Mouse (Mus musculus) hindbrain, embryonic 10.5 days (tissue): ENCODE results near the gene Sbno2. TPM values are rescaled to one million over a fixed set of nuclear protein-coding genes. Genes with fewer than 3 reads are reported as not detected.
A peak's percentile ranks its signal among the peaks of the same experiment; 100 is the strongest.
"Not testable (repeated sequence)": the region's sequence is repeated elsewhere in the genome, so short reads cannot be mapped to it uniquely, and the experiment has no call there.

ENCODE experiments used
- DNase-seq: peaks from one replicate; pipeline ENCODE4 v3.0.0-alpha.2; 2017; ENCODE audit warnings: low spot score
- H3K27ac ChIP-seq: fragments of 300-500 bp; sonication (generic); 2 replicates; pipeline ENCODE4 v1.5.1; 2016; ENCODE audit warnings: mild to moderate bottlenecking, moderate library complexity
- H3K27me3 ChIP-seq: fragments of 300-500 bp; sonication (generic); 2 replicates; pipeline ENCODE4 v1.6.1; 2016; ENCODE audit warnings: mild to moderate bottlenecking; ENCODE audit not compliant: poor library complexity, insufficient read depth, severe bottlenecking
- H3K36me3 ChIP-seq: fragments of 300-500 bp; sonication (generic); 2 replicates; pipeline ENCODE4 v1.6.1; 2016; ENCODE audit warnings: mild to moderate bottlenecking, moderate library complexity
- H3K4me1 ChIP-seq: fragments of 300-500 bp; sonication (generic); replicated peaks from 2 replicates; pipeline ENCODE4 v1.6.1; 2016; ENCODE audit warnings: mild to moderate bottlenecking
- H3K4me3 ChIP-seq: fragments of 300-500 bp; sonication (generic); 2 replicates; pipeline ENCODE4 v1.5.1; 2016; ENCODE audit warnings: mild to moderate bottlenecking, moderate library complexity
- H3K9me3 ChIP-seq: fragments of 300-500 bp; sonication (generic); 2 replicates; pipeline ENCODE4 v1.6.1; 2016; ENCODE audit warnings: mild to moderate bottlenecking, moderate library complexity
- WGBS: fragments of 180-500 bp; shearing (Covaris S2); methylation state at CpG from one replicate; pipeline ENCODE4 v1.1.7; 2016; 5-methylcytosine and 5-hydroxymethylcytosine counted together
- polyA plus RNA-seq: library from polyadenylated mRNA; unstranded; fragments of >200 nt; fragmentation: Nextera tagmentation; extraction: Ambion mirVana; gene quantifications from 2 replicates; pipeline ENCODE4 v1.2.1, GENCODE M21; 2016

Gene Sbno2
- polyA plus RNA-seq, 1 experiment from 2014 or later = 17.2 TPM

DNA sequence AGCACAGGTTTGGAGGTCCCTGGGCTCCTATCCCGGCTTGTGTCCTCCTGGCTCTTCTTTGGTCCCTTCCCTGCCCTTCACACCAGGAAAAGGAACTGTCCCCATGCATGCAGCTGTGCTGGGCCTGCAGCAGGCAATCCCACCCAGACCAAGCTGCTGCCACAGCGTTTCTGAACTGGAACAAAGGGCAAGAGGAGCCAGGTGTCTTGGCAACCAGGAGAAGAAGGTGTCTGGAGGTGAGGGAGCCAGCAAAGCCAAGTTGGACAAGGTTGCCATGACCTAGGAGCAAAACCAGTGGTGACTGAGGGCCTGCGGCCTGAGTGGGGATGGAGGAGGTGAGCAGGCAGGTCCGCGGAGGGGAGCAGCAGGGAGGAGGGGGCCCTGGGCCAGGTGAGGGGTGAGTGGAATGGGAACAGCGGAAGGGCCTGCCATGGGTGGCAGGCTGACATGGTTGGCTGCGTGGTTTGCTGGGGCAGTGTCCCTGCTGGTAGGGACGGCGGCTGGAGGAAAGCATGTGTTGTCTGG is 58.3 kb downstream of the Sbno2 start, which contains the start of gene Gpx4:
Gpx4 (plus strand) TSS at position 126 of the 525 bp plus-strand sequence.
- Histone ChIP-seq H3K9me3 (no peaks in the 10 kb centered on the region), H3K27me3 (peaks cover 24% of the 10 kb centered on the region; the same call in 1 of the 2 replicates), H3K4me3 (0 out of 2 replicates have a peak within 1 kb of the TSS, but pooled peaks have one; percentile 20), H3K27ac (peak within 1 kb of the TSS; percentile 86), H3K4me1 (peaks cover 69% of the 10 kb centered on the region), H3K36me3 (no peaks in the 10 kb centered on the region)
- WGBS = 41% methylated on average over 9 of the region's 9 CpGs
- no peak for DNase-seq

DNA sequence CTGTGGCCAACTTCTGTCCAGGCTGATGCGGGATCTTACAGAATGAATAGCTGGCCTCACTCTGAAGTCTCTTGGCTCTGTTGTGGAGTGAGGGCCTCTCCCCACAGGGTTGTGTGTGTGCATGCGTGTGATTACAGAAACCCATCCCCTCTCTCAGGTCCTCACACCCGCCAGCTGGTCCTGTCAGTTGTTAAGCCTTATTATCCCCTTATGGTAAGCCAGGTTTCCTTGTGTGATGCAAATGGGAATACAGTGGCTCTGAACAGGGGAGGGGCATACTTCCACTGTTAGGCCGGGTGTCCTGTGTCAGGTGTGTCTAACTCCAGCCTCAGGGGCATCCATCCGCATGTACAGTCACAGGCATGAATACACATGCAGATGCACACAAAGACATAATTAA is 59.6 kb downstream of the Sbno2 start:
- 75% methylated on average over 5 of the region's 5 CpGs for WGBS
- no peaks in the 10 kb centered on the region for H3K36me3 ChIP-seq
- no peak overlapping the region for H3K4me3 ChIP-seq
- no peak overlapping the region for H3K27ac ChIP-seq
- DNase-seq = no peak
- H3K4me1 ChIP-seq = peaks cover 56% of the 10 kb centered on the region
- no peaks in the 10 kb centered on the region for H3K9me3 ChIP-seq
- H3K27me3 ChIP-seq = peaks cover 20% of the 10 kb centered on the region; the same call in 1 of the 2 replicates

DNA sequence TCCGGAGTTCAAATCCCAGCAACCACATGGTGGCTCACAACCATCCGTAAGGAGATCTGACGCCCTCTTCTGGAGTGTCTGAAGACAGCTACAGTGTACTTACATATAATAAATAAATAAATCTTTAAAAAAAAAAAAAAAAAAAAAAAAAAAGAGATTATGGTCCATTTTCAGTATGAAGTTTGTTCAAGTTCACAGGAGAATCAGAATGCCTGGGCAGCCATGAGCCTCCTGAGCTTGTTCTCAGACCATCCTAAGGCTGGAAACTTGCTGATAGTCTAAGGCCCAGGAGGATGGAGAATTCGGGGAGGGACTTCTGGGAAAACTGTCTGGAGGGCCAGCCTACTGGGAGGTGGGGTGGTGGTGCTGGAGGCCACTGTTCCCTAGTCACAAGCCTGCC is 60.0 kb downstream of the Sbno2 start:
- not testable (repeated sequence) for H3K36me3 ChIP-seq, DNase-seq, H3K27ac ChIP-seq, H3K9me3 ChIP-seq, H3K4me3 ChIP-seq
- H3K4me1 ChIP-seq = peaks cover 52% of the 10 kb centered on the region
- peaks cover 19% of the 10 kb centered on the region; the same call in 1 of the 2 replicates for H3K27me3 ChIP-seq
- 80% methylated on average over 4 of the region's 4 CpGs for WGBS

DNA sequence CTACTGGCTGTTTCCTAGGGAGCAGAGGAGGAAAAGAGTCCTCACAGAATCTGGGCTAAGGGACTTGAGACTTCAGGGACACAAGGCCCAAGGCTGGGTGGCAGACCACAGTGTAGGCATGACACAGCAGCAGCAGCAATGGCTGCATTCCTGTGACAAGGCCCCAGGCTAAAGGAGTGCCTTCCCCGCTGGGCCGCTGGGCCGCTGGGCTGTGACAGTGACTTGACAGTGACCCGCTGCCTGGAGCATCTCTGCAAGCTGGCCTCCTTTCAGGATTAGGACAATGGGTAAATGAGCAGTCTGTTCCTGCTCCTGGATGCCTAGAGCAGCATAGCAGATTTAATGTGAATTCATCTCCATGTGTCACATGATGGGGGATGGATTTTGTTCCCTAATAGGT is 61.3 kb downstream of the Sbno2 start:
- Histone ChIP-seq H3K27ac (peak overlapping the region; percentile 84), H3K4me1 (peaks cover 48% of the 10 kb centered on the region), H3K36me3 (no peaks in the 10 kb centered on the region), H3K9me3 (no peaks in the 10 kb centered on the region), H3K4me3 (peak overlapping the region; percentile 18; the same call in 1 of the 2 replicates), H3K27me3 (peaks cover 12% of the 10 kb centered on the region; the same call in 1 of the 2 replicates)
- 27% methylated on average over 4 of the region's 4 CpGs for WGBS
- DNase-seq = peak; percentile 59

DNA sequence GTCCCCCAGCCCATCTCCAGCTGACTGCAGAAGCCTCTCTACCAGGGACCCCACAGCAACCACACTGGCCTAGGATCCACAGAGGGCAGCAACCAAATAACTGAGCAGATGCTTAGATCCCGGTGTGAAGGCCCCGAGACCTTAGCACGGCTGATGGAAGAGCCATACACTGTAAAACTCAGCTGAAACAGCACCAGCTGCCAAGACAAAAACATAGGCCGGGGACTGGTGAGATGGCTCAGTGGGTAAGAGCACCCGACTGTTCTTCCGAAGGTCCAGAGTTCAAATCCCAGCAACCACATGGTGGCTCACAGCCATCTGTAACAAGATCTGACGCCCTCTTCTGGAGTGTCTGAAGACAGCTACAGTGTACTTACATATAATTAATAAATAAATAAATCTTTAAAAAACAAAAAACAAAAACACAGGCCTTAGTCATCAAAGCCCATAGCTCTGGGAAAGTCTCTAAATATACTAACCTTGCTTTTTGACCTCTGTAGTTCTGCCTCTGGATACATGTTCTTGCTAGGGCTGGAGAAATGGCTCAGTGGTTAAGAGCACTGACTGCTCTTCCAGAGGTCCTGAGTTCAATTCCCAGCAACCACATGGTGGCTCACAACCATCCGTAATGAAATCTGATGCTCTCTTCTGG is 63.8 kb downstream of the Sbno2 start:
- Histone ChIP-seq H3K4me1 (peaks cover 43% of the 10 kb centered on the region), H3K36me3 (peaks cover 21% of the 10 kb centered on the region)
- 88% methylated on average over 8 of the region's 8 CpGs for WGBS
- H3K27me3 ChIP-seq, H3K27ac ChIP-seq, H3K4me3 ChIP-seq, H3K9me3 ChIP-seq, DNase-seq: not testable (repeated sequence)

DNA sequence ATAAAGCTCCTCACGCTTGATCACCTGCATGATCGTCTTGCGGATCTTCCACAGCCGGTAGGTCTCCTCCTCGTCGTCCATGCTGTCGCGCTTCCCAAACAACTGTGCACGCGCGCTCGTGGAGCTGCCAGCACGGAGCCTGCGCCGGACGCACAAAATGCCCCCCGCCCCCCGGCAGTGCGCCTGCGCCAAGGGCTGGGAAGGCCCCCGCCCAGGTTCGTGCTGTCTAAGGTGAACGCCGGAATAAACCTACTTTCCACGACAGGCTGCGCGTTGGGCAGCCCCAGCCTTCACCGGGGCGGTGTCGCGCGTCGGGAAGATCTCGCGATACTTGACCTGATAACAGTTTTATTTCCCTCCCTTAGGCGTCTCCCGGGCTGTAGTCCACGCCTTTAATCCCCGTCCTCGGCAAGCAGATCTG is 65.8 kb downstream of the Sbno2 start, which contains the start of gene Polr2e:
Polr2e (minus strand) TSS at position 237 of the 421 bp plus-strand sequence.
- H3K27ac ChIP-seq = peak within 1 kb of the TSS; percentile 81
- peak within 1 kb of the TSS; percentile 84 for H3K4me3 ChIP-seq
- H3K9me3 ChIP-seq = no peaks in the 10 kb centered on the region
- DNase-seq = peak; percentile 96
- peaks cover 41% of the 10 kb centered on the region for H3K36me3 ChIP-seq
- H3K27me3 ChIP-seq = no peaks in the 10 kb centered on the region
- WGBS = under 1% methylated on average over 40 of the region's 40 CpGs
- peaks cover 37% of the 10 kb centered on the region for H3K4me1 ChIP-seq

DNA sequence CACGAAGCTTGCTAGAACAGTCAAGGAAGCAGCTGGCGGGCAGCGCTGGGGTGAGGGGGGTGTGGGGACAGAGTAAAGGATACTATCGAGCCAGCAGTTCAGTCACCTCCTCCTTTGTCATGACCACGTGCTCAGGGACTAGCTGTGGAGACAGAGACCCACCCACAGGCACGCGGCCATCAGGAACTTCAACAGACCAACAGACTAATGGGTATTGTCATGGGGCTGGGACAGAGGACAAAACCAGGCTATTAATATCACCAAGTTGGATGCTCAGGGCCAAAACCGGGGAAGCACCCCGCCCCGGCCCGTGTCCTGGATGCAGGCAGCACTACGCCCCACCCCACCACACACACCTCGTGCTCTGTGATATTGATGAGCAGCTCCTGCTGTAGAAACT is 68.5 kb downstream of the Sbno2 start:
- H3K27me3 ChIP-seq = no peaks in the 10 kb centered on the region
- 95% methylated on average over 13 of the region's 13 CpGs for WGBS
- H3K4me1 ChIP-seq = peaks cover 39% of the 10 kb centered on the region
- no peaks in the 10 kb centered on the region for H3K9me3 ChIP-seq
- no peak overlapping the region for H3K27ac ChIP-seq
- no peak for DNase-seq
- H3K4me3 ChIP-seq = 0 out of 2 replicates have a peak overlapping the region, but pooled peaks have one; percentile 6
- peaks cover 45% of the 10 kb centered on the region for H3K36me3 ChIP-seq

DNA sequence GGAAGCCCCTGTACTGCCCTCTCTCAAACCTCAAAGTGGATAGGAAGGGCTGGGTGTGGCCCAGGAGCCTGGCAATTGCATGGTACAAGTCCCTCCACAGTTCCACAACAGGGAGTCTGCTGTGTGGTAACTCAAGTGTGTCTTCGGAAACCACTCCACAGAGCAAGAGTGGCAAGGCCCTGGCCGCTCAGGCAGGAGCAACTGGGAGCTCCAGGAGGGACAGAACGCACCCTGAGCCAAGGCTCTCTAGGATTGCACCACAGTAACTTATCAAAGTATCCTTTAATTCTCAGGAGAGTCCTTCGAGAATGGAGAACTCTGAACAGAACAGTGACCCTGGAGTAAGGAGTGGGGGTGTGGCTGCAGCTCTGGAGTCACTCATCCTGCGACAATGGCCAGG is 69.7 kb downstream of the Sbno2 start:
- 91% methylated on average over 5 of the region's 5 CpGs for WGBS
- Histone ChIP-seq H3K27me3 (no peaks in the 10 kb centered on the region), H3K4me3 (no peak overlapping the region)

DNA sequence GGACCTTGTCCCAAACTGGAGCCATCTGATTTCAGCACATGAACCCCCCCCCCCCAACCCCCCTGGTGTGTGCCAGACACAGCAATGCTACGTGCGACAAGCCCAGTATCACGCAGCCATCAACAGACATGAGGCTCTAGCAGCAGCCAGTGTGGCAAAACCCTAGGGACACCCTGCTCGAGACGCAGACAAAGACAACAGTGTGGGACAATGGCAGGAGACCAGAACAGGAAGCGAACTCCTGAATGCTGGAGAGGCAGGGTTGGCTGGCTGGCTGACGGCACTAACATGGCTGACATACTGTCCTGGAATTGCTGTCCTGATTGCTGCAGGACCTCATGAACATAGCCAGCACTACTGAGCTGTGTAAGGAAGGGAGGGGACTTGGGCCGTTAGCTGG is 70.2 kb downstream of the Sbno2 start:
- H3K4me3 ChIP-seq = no peak overlapping the region
- DNase-seq = no peak
- H3K36me3 ChIP-seq = peaks cover 51% of the 10 kb centered on the region
- H3K27ac ChIP-seq = peak overlapping the region; percentile 62
- no peaks in the 10 kb centered on the region for H3K9me3 ChIP-seq
- no peaks in the 10 kb centered on the region for H3K27me3 ChIP-seq
- WGBS = 83% methylated on average over 8 of the region's 8 CpGs
- H3K4me1 ChIP-seq = peaks cover 47% of the 10 kb centered on the region

More for the DNA sequence above, 69.7 kb downstream of the Sbno2 start:
- H3K27ac ChIP-seq = 0 out of 2 replicates have a peak overlapping the region, but pooled peaks have one; percentile 62
- no peak for DNase-seq
- H3K36me3 ChIP-seq = peaks cover 50% of the 10 kb centered on the region
- H3K4me1 ChIP-seq = peaks cover 42% of the 10 kb centered on the region
- H3K9me3 ChIP-seq = no peaks in the 10 kb centered on the region

DNA sequence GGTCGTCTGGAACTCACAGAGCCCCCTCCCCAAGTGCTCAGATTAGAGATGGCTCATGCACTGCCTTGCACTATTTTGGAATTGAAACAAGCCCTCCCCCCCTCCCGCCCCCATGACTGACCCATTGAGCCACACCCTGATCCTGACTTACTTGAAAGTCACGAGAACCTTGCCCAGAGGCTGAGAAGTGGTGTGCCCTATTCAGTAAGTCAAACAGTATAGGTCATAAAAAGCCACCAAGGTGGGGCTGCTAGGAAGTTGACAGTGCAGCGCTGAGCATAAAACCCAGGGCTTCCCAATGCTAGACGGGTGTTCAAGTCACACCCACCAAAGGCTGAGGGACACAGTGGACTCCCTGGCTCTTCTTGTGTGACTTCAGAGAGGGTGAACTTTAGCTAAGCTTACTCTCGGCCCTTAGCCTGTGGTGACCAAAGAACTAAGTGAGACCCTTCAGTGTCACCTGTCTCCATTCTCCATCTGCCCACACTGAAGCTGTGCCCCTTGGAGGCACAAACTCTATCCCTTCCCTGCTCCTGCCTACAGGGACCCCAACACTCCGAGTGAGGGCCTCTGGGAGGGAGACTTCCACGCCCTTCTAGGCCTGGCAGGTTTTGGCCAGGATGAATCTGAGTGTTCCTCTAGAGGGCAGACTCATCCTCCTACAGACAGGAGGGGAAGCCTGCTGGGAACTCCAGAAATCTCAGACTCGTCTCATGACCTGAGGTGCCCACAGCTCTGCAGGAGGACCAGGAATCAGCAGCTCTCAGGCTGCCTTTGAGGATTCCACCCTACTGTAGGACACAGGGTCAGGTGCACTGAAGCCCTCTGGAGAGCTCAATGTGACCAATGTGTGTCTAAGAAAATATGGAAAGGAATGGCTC is 71.6 kb downstream of the Sbno2 start:
- no peaks in the 10 kb centered on the region for H3K27me3 ChIP-seq
- peaks cover 36% of the 10 kb centered on the region for H3K4me1 ChIP-seq
- peaks cover 51% of the 10 kb centered on the region for H3K36me3 ChIP-seq
- no peak overlapping the region for H3K4me3 ChIP-seq
- WGBS = 51% methylated on average over 9 of the region's 9 CpGs
- DNase-seq = no peak
- peak overlapping the region; percentile 35; the same call in 1 of the 2 replicates for H3K27ac ChIP-seq
- no peaks in the 10 kb centered on the region for H3K9me3 ChIP-seq

DNA sequence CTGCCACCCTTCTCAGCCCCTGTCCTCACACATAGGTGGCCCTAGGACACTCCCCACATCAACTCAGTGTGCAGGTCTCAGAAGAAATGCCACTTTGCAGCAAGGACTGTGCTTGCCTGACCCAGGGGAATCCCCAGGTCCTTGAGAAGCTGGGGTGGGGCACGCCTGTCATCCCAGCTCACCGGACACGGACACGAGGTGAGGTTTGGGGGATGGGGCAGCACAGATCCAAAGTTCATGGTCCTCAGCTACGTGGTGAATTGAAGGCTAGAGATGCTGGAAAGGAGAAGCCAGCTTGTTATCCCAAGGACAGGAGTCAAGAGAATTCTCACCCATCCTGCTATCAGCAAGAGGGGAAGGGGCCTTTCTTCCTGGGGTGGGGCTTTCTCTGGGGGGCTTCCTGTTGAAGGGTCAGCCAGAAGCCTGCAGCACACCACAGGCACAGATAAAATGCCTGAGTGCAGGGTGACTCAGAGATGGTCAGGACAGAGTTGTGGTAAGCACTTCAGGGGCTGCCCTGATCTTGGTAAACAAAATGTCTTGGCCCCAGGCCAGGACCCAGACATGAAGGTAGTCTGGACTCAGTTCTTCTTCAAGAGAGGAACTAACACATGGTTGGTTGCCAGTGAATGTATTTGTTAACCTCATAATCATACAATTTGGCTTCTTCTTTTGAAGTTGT is 72.4 kb downstream of the Sbno2 start:
- peak overlapping the region; percentile 35; the same call in 1 of the 2 replicates for H3K27ac ChIP-seq

DNA sequence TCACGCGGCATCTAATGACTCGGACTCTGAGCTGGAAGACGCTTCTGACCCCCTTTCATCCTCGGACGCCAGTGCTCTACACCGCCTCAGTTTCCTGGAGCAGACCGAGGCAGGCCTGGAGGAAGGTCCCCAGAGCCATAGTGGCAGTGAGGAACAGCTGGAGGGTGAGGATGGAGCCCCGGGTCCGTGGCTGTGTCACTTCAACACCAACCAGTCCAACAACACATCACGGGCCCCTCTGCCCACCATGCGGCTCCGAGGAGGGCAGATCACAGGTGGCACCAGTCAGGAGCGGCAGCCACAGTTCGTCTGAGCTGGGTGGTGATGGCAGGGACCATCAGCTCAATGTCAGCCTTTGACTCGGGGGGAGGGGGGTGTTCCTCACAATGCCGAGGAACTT is 74.6 kb downstream of the Sbno2 start:
- DNase-seq = no peak
- Histone ChIP-seq H3K36me3 (peaks cover 22% of the 10 kb centered on the region), H3K27me3 (no peaks in the 10 kb centered on the region), H3K4me3 (0 out of 2 replicates have a peak overlapping the region, but pooled peaks have one; percentile 4), H3K9me3 (no peaks in the 10 kb centered on the region), H3K4me1 (peaks cover 31% of the 10 kb centered on the region), H3K27ac (peak overlapping the region; percentile 23)
- 86% methylated on average over 17 of the region's 17 CpGs for WGBS

More for the DNA sequence above, 72.4 kb downstream of the Sbno2 start:
- Histone ChIP-seq H3K9me3 (no peaks in the 10 kb centered on the region), H3K27me3 (no peaks in the 10 kb centered on the region), H3K4me1 (peaks cover 33% of the 10 kb centered on the region), H3K36me3 (peaks cover 44% of the 10 kb centered on the region), H3K4me3 (no peak overlapping the region)
- DNase-seq = no peak
- 74% methylated on average over 5 of the region's 5 CpGs for WGBS
